Mouse (Mus musculus) C2C12 (cell line): Measurements from ENCODE around the gene 7530416G11Rik. TPM values are rescaled to one million over a fixed set of nuclear protein-coding genes. Genes with fewer than 3 reads are reported as not detected.
A peak's percentile ranks its signal among the peaks of the same experiment; 100 is the strongest.

ENCODE experiments used
- H3K27me3 ChIP-seq: one replicate; pipeline ENCODE4 v1.6.1; 2011; ENCODE audit not compliant: control insufficient read depth, insufficient read depth, insufficient read length
- H3K36me3 ChIP-seq: one replicate; pipeline ENCODE4 v1.6.1; 2011; ENCODE audit not compliant: control insufficient read depth, insufficient read depth
- H3K4me3 ChIP-seq: one replicate; pipeline ENCODE4 v1.5.1; 2011; ENCODE audit warnings: mild to moderate bottlenecking, control low read depth; ENCODE audit not compliant: poor library complexity, insufficient read depth, severe bottlenecking
- H3K79me2 ChIP-seq: one replicate; pipeline ENCODE4 v1.6.1; 2011; ENCODE audit not compliant: control insufficient read depth, insufficient read depth
- H3K79me3 ChIP-seq: one replicate; pipeline ENCODE4 v1.6.1; 2011; ENCODE audit warnings: low read depth, control low read depth
- H3ac ChIP-seq: one replicate; pipeline ENCODE3; 2011; ENCODE audit warnings: low read depth; ENCODE audit not compliant: control insufficient read depth, insufficient read length
- CEBPB ChIP-seq: IDR thresholded peaks from one replicate; pipeline ENCODE4 v1.6.1; 2011; ENCODE audit warnings: low read depth, mild to moderate bottlenecking, control low read depth, moderate library complexity
- CTCF ChIP-seq: IDR thresholded peaks from one replicate; pipeline ENCODE4 v1.5.1; 2011; ENCODE audit not compliant: control insufficient read depth, insufficient read depth, insufficient read length
- FOSL1 ChIP-seq: IDR thresholded peaks from one replicate; pipeline ENCODE4 v1.8.0; 2011; ENCODE audit warnings: mild to moderate bottlenecking, low read length; ENCODE audit not compliant: poor library complexity, insufficient read depth, severe bottlenecking
- MAX ChIP-seq: IDR thresholded peaks from one replicate; pipeline ENCODE4 v1.6.1; 2011; ENCODE audit warnings: mild to moderate bottlenecking, control low read depth
- MYOD1 ChIP-seq: IDR thresholded peaks from one replicate; pipeline ENCODE4 v1.6.1; 2011; ENCODE audit warnings: low read depth; ENCODE audit not compliant: control insufficient read depth, insufficient read length
- MYOG ChIP-seq: IDR thresholded peaks from one replicate; pipeline ENCODE4 v1.6.1; 2011; ENCODE audit not compliant: control insufficient read depth, insufficient read length; ENCODE audit errors: extremely low read depth
- USF1 ChIP-seq: IDR thresholded peaks from one replicate; pipeline ENCODE4 v1.6.1; 2011; ENCODE audit warnings: low read depth, mild to moderate bottlenecking, control low read depth, moderate library complexity
- polyA plus RNA-seq: library from polyadenylated mRNA; unstranded; fragments of >200 nt; fragmentation: generic; extraction: Trizol; gene quantifications from one replicate; pipeline ENCODE4 v1.2.1, GENCODE M21; 2012; ENCODE audit warnings: missing spikeins

7530416G11Rik gene
- polyA plus RNA-seq, 1 experiment, result not detected

GRCm38 (mm10) chr15:85477584-85477983, 25.4 kb downstream of the 7530416G11Rik start:
- Histone ChIP-seq H3K4me3 (no peak overlapping the region), H3ac (no peak overlapping the region)
- TF ChIP-seq USF1, result no peak
- TF ChIP-seq CTCF, result peak; percentile 80
- TF ChIP-seq MAX, result no peak
- TF ChIP-seq CEBPB, result no peak

GRCm38 (mm10) chr15:85474697-85475096, 28.3 kb downstream of the 7530416G11Rik start:
- H3ac ChIP-seq, result no peak overlapping the region
- TF ChIP-seq MYOG, result no peak
- TF ChIP-seq USF1, result no peak
- no peak for TF ChIP-seq CEBPB
- no peak for TF ChIP-seq FOSL1
- TF ChIP-seq MYOD1, result no peak
- TF ChIP-seq MAX, result no peak
- no peak for TF ChIP-seq CTCF
- H3K4me3 ChIP-seq, result no peak overlapping the region
- no peaks in the 10 kb centered on the region for H3K79me3 ChIP-seq
- H3K79me2 ChIP-seq, result no peaks in the 10 kb centered on the region
- no peaks in the 10 kb centered on the region for H3K36me3 ChIP-seq
- H3K27me3 ChIP-seq, result no peaks in the 10 kb centered on the region

More at GRCm38 (mm10) chr15:85477584-85477983, 25.4 kb downstream of the 7530416G11Rik start:
- peaks cover 10% of the 10 kb centered on the region for H3K27me3 ChIP-seq
- H3K79me2 ChIP-seq, result no peaks in the 10 kb centered on the region
- no peaks in the 10 kb centered on the region for H3K36me3 ChIP-seq
- no peaks in the 10 kb centered on the region for H3K79me3 ChIP-seq

GRCm38 (mm10) chr15:85469401-85469800, 33.6 kb downstream of the 7530416G11Rik start:
- no peaks in the 10 kb centered on the region for H3K27me3 ChIP-seq
- no peak overlapping the region for H3K4me3 ChIP-seq
- H3K79me2 ChIP-seq, result no peaks in the 10 kb centered on the region
- TF ChIP-seq MAX (no peak), FOSL1 (no peak), CEBPB (no peak), CTCF (no peak)
- no peak overlapping the region for H3ac ChIP-seq
- no peaks in the 10 kb centered on the region for H3K79me3 ChIP-seq
- peaks cover 44% of the 10 kb centered on the region for H3K36me3 ChIP-seq

GRCm38 (mm10) chr15:85466456-85467067, 36.5 kb downstream of the 7530416G11Rik start:
- Histone ChIP-seq H3K79me2 (no peaks in the 10 kb centered on the region), H3K79me3 (no peaks in the 10 kb centered on the region), H3ac (no peak overlapping the region), H3K27me3 (no peaks in the 10 kb centered on the region), H3K36me3 (peaks cover 66% of the 10 kb centered on the region), H3K4me3 (no peak overlapping the region)
- TF ChIP-seq MAX (no peak), MYOG (no peak), FOSL1 (no peak), MYOD1 (no peak), CEBPB (no peak), CTCF (no peak), USF1 (no peak)

- H3K4me3 ChIP-seq, result no peak overlapping the region
- peaks cover 72% of the 10 kb centered on the region for H3K36me3 ChIP-seq
- no peaks in the 10 kb centered on the region for H3K79me2 ChIP-seq
- H3ac ChIP-seq, result no peak overlapping the region
- no peaks in the 10 kb centered on the region for H3K27me3 ChIP-seq
- TF ChIP-seq MYOG (no peak), FOSL1 (no peak), CEBPB (no peak), CTCF (no peak), MAX (no peak), USF1 (no peak), MYOD1 (no peak)
- H3K79me3 ChIP-seq, result no peaks in the 10 kb centered on the region
These were observed 38.0 kb downstream of the 7530416G11Rik start for GRCm38 (mm10) chr15:85464823-85465565.

- Histone ChIP-seq H3K27me3 (no peaks in the 10 kb centered on the region), H3K79me2 (no peaks in the 10 kb centered on the region), H3K4me3 (no peak overlapping the region), H3K36me3 (peaks cover 68% of the 10 kb centered on the region), H3ac (no peak overlapping the region), H3K79me3 (no peaks in the 10 kb centered on the region)
- TF ChIP-seq FOSL1, result no peak
These were observed 38.8 kb downstream of the 7530416G11Rik start for GRCm38 (mm10) chr15:85464190-85464589.
